Mouse (Mus musculus) T-helper 1 cell (primary cell): Measurements from ENCODE around the gene Acer3.

Experiments used
- in situ Hi-C: fragments of 300-600 bp; cut with MboI, MseI; formaldehyde crosslinking; loops from one replicate; pipeline ENCODE4 v1.15.1; 2025; ENCODE audit warnings: high pct_unique_total_duplicates

Gene Acer3

GRCm38 (mm10) chr7:98186637-98187036 lies 134.4 kb downstream of the Acer3 start:
- in situ Hi-C loops = no loop called here

GRCm38 (mm10) chr7:98185326-98185725 lies 135.7 kb downstream of the Acer3 start:
- in situ Hi-C loops = no loop called here

- in situ Hi-C loops = no loop called here
These were observed 142.3 kb downstream of the Acer3 start for GRCm38 (mm10) chr7:98178560-98179231.

- in situ Hi-C loops = no loop called here
These were observed 143.0 kb downstream of the Acer3 start, which contains the start of gene Capn5 for GRCm38 (mm10) chr7:98177929-98178559. Gene Capn5 (minus strand): TSS chr7:98178274.

GRCm38 (mm10) chr7:98177566-98177928 lies 143.5 kb downstream of the Acer3 start:
- in situ Hi-C loops = no loop called here

- in situ Hi-C loops = no loop called here
These were observed 143.9 kb downstream of the Acer3 start for GRCm38 (mm10) chr7:98177071-98177485.

GRCm38 (mm10) chr7:98176322-98177070 lies 144.5 kb downstream of the Acer3 start:
- in situ Hi-C loops = no loop called here

- in situ Hi-C loops = no loop called here
These were observed 145.9 kb downstream of the Acer3 start for GRCm38 (mm10) chr7:98174883-98175755.

- in situ Hi-C loops = no loop called here
These were observed 147.6 kb downstream of the Acer3 start for GRCm38 (mm10) chr7:98173408-98173807.

GRCm38 (mm10) chr7:98172661-98173060 lies 148.3 kb downstream of the Acer3 start:
- in situ Hi-C loops = no loop called here

GRCm38 (mm10) chr7:98171141-98172073 lies 149.6 kb downstream of the Acer3 start:
- in situ Hi-C loops = no loop called here

- in situ Hi-C loops = no loop called here
These were observed 155.9 kb downstream of the Acer3 start for GRCm38 (mm10) chr7:98164999-98165528.

- in situ Hi-C loops = no loop called here
These were observed 156.5 kb downstream of the Acer3 start for GRCm38 (mm10) chr7:98164382-98164998.

GRCm38 (mm10) chr7:98163700-98164099 lies 157.3 kb downstream of the Acer3 start:
- in situ Hi-C loops = no loop called here

- in situ Hi-C loops = no loop called here
These were observed 158.8 kb downstream of the Acer3 start for GRCm38 (mm10) chr7:98162239-98162638.

- in situ Hi-C loops = no loop called here
These were observed 160.8 kb downstream of the Acer3 start for GRCm38 (mm10) chr7:98160041-98160740.

GRCm38 (mm10) chr7:98158481-98158880 lies 162.5 kb downstream of the Acer3 start:
- in situ Hi-C loops = no loop called here

- in situ Hi-C loops = no loop called here
These were observed 163.2 kb downstream of the Acer3 start for GRCm38 (mm10) chr7:98157636-98158332.
